Mouse (Mus musculus) CD4-positive, CD25-positive, alpha-beta regulatory T cell, adult 2 months (primary cell): ENCODE measurements at regions not wholly inside any gene's neighbourhood (a gene's known extent, or its start where the extent isn't known, plus 50 kb on each side); places are given as distances from the start of the nearest gene placed in this dataset.

Experiments used
- DNase-seq: peaks from one replicate; pipeline ENCODE4 v3.0.0-alpha.2; 2012; ENCODE audit warnings: low read depth, low spot score

DNA sequence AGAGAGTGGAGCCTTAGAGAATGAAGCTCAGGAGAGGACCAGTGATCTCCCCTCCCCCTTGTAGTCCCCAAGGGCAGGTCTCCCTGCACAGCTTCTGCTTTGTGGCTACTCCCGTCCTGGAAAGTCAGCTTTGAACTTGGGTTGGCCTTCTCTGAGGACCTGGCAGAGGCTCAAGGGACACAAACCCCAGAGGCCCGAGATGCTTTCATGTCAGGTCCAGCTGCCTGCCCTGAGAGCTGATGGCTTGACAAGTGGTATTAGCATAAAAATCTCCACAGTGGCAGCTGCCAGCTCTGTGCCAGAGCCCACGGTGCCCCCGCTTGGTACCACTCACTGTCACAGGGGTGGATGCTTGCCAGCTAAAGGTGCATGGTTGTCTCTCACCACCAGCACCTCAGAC is 173.8 kb upstream of the Gm4791 start:
- DNase-seq, result no peak

DNA sequence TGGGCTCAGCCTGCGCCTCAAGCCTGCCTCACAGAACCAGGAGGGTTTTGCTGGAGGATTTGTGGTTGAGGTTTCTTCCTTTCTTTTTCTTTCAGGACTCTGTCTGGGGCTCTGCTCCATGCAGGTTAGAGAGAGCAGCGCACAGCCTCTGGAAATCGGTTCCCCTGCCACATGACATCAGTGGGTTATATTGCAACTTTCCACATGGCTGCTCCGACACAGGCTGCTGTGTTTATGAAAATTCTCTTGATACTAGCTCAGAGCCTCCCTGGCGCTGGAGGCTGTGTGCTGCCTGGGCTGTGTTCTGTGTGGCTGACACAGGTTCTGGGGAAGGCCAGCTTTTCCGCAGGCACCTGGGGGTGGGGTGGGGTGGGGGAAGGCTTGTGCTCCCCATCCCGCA is 178.7 kb upstream of the Gm4791 start:
- DNase-seq, result no peak

DNA sequence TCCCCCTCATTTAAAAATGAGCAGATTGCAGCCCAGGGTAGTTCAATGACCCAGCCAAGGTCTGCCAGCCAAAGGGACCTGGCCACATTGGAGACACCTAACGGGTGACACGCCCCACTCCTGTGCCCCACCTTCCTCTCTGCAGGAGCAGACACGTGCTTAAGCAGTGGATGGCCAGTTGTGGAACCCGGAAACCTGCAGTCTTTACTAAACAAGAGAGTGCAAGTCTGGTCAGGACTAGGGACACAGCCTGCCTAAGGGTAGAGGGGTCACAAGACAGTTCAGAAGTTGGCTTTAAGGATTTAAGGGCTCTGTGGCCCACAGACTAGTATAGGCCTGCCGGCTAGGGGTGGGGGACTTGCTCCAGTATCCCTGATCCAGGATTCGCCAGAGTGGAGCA is 179.2 kb upstream of the Gm4791 start:
- DNase-seq, result no peak

DNA sequence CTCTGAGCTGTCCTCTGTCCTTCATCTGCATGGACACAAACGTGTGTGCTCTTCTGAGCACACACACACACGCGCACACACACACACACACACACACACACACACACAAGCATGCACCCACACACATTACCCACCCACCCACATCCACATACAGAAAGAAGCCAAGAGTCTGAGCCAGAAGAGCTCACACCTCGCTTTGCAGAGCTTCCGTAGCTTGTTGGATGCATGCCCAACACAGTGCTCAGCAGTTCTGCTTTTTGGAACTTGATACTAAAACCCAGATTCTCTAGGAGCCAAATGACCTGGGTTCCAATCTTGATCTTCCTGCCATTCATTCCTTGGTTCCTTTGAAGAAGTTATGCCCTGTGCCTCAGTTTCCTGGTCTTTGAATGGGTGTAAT is 182.4 kb upstream of the Gm4791 start:
- DNase-seq, result no peak

DNA sequence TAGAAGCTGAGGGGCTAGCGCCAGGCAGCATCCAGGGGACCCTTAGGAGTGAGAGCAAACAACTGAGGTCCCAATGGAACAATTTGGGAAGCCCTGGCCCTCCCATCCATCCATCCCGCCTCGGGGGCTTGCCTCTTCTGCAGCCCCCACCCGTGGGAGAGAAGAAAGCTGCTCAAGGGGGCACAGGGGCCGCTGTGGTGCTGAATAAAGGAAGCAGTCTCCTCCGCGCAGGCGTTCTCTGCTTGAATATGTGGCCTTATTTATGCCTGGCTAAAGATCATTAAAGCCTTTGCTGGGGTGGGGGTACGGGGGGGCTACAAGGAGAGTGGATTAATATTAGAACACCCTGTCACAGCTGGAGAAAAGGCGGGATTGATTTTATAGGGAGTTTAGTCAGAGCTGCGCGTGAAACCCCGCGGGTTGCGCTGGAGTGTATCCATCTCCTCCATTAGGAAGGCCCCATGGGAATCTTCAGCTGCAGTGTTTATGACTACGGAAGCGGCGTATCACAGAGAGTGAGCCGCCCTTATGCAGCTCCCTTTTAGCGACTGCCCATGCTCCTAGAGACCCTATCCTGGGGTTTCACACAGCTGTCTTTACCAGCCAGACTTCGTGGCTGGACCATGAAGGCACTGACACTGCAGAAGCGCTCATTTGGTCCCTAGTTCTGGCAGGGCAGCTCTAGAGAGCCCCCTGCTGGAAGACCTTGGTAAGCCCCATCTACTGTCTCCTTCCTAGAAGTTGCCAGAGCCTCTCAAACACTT is 183.9 kb upstream of the Gm4791 start:
- DNase-seq, result no peak

DNA sequence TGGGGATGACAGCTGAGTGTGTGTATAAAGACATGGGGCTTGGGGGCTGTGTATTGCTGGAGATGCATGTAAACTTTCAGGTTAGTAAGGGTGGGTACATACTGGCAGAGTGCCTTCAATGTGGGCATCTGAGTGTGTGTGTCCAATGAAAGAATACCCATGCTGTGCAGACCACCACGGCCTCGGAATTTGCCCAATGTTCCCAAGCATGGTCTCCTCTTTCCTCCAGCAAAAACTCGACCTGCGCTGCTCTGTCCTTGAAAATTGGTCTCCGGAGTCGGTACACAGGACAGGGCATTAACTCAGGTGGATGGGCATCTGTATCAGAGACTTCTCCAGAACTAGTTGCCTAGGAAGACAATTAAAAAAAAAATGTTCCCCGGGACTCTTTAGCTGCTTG is 188.3 kb upstream of the Gm4791 start:
- DNase-seq, result no peak

DNA sequence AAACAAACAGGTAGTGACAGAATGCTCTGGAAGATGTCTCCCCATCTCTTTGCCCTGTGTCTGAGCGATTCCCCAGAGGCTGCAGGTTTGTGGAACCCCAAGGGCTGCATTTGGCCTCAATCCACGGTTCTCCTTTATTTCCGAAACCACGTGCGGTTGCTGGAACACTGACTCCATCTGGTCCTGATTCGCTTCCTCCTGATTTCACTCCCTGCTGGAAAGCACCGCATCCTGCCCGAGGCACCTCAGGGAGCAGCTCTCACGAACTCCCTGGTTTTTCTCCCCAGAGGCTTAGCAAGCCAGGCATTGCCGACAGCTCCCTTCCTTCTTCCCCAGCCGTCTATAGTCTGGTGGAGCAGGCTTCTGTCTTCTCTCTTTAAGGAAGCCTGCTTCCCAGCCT is 203.1 kb upstream of the Gm4791 start:
- no peak for DNase-seq

DNA sequence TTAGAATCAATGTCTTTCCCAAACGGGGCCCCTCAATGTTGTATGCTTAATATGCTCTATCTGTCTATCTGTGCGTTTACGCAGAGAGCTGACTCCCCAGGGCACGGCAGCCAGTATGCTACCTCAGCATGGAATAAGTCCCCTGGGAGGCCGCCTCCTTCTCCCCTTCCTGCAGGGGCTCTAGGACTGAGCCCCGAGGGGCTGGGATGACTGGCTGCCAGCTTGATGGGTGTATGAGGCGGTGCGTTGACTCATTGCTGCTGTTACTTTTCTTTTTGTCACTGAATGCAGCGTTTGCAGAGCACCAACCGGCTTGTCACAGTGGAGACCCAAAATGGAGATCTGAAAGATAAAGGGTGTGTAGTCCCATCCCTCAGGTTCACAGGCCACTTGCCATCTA is 209.5 kb upstream of the Gm4791 start:
- no peak for DNase-seq

DNA sequence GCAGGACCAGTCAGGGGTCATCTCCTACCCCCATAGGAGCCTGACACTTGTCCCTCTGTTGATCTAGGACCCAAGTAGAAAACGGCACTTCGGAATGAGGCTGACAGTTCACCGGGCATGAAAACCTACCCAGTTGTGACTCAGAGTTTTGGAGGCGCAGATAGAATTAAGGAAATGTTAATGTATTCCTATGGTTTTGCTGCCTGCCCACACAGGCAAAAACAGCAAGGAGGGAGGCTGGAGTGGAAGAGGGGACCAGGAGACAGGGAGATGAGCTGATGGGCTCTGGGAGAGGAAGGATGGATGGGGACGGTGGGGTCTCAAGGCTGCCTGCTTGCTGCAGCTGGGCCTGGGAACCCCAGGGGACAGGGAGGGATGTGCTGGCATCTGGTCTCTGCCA is 210.1 kb upstream of the Gm4791 start:
- no peak for DNase-seq

DNA sequence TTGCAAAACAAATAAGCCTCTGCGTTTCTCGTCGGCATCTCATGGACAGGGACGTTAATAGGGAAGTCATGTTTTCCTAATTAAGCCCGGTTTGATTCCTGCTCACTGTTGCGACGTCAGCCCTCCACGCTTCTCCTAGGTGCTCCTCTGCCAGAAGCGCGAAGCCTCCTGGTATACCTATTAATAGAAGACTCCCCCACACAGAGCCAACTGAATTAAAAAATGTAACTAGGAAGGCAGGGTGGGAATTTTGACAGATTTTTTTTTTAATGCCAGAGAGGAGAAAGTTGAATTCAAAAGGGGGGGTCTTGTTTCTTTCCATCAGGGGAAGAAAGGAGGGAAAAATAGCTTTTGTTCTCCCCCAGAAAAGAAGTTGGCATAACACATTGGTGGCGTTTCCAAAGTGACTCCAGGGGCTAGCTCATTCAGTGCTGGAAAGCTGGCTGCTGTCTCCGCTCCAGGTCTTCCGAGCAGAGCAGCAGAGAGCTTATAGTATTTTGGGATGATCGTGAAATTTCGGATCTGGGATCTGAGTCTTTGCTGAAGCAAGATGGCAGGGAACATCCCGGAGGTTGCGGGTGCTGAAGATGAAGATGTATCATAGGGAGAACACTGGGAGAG is 214.1 kb upstream of the Gm4791 start:
- no peak for DNase-seq

DNA sequence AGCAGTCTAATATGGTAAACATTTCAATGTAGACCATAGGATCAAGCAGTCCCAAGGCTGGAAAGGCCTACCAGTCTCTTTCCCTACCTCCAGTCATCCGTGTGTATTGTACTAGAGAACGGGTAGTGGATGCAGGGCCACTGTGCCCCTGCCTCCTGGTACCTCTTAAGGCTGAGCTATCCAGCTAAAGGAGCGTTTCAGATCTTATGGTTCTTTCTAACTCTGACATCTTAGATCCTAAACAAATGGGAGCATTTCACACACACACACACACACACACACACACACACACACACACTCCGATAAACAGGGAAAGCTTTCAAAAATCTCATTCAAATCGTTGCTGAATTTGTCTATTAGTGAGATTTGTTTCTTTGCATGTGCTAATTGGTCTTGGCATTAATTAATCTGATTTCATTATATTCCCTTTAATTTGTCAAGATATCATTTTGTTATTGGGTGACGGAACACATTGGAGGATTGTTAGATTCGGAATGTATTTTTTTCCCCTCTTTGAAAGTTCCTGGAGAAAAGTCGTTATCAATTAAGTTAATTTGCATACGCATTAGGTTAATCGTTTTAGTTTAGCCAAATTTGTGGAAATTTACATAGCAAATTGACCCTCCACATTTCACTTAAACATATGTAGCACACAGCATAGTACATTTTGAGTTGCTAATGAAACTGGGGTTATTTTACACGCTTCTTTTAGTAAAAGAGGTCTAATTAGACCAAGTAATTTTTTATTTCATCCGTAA is 214.8 kb upstream of the Gm4791 start:
- DNase-seq, result no peak

DNA sequence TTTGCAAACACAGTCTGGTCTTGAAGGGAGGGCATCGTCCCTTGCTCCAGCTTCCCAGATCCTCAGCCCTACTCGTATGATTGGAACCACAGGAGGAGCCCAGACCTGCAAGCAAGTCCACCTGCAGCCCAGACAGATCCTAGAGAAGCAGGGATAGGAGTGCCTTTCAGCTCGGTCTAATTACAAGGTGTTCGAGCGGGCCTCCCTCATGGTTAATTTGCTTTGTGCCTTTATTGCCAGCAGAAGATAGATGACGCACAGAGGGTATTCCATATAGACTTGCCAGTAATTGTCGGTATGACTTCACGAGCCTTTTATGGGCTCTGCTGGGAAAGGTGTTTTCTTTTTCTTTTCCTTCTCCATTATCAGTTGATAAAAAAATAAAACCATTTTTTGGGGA is 216.9 kb upstream of the Gm4791 start:
- DNase-seq, result no peak

DNA sequence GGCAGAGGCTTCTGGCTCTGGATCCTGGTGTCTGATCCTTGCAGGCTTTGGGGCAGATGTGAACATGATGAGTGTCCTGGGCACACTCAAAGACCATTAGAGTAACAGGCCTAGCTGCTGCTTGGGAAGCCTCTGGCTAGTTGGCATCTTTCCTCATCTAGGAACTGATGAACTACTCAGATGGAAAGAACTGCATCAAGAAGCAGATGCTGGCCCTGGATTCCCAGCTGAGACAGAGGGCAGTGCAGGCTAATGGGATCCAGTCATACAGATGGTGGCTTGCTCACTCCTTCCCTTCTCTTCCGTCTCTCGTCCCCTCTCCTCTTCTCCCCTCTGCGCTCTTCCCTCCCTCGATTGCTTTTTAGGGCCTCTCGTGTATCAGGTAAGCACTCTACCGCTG is 219.8 kb upstream of the Gm4791 start:
- no peak for DNase-seq

DNA sequence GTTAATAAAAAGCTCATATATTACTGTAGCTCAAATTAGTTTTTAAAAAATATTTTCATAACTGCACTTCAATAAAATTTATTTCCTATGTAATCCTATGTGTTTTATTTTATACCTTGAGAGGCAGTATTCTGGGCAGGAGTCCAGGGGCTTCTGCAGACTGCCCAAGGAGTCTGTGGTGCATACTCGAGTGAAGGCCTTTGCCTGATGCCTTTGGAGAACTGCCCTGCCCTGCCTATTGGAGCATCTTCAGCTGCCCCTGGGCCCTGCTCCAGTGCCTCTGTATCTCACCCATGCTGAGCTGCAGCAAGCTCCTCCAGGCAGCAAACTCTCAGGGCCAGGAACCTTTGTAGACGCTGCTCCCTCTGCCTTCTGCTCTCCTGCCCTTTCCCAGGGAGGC is 223.7 kb upstream of the Gm4791 start:
- no peak for DNase-seq

DNA sequence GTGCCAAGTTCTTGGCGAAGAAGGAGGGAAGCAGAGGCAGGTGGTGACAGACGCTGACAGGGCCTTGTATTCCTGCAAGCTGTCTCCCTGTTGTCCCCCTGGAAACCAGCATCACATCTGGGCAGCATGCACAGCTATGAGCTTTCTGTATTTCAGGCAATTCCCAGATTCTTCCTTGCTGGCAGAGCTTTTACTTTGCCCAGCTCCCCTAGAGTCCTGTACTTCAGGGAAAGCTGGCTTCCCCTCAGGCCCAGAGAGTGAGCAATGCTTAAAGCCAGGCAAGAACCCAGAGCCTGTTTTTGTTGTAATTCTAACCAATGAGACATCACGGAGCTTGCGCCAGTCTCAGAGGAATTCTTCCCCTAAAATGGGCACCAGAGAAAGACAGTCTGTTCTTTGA is 238.3 kb upstream of the Gm4791 start:
- no peak for DNase-seq

DNA sequence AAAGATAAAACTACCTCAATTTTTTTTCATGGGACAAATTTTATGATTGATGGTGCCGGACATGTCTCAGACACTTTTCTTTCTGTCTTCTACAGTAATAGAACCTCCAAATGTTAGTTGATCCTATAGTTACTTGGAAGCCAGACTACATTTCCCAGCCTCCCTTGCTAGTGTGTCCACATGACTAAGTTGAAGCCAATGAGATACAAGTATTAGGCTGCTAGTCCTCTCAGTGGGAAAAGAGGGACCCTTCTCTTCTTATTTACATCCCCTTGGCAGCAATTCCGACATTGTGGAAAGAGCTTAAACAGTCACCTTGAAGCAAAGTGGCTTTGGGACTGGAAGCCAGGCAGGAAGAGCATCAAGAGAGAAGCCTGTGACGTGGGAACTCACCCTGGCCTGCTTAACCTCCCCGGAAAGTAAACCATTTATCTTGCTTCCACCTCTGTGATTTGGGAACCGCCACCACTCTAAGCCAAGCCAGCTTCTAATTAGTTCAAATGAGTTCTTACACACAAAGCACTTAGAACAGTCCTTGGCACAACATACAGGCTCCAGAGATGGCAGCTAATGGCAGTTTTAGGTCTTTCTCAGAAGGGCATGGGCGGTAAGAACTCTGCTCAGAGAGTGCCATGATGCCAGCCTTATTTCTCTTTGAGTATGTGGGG is 241.4 kb upstream of the Gm4791 start:
- DNase-seq, result no peak

DNA sequence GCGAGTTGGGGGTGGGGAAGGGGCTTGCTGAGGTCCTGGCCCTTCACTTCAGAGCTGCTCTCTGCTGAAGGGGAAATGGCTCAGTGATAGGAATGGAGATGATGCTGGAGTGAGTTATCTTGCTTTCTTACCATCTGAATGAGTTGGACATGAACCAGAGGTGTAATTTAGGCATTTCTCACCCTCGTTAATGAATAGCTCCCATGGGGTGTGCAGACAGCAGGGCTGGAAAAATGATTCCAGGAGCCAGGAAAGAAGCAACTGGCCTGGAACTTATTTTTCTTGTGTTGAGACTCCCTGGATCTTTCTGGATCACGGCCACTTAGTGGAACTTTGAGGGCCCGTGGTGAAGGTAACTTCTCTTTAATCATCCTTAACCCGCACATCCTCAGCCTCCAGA is 246.6 kb upstream of the Gm4791 start:
- no peak for DNase-seq

DNA sequence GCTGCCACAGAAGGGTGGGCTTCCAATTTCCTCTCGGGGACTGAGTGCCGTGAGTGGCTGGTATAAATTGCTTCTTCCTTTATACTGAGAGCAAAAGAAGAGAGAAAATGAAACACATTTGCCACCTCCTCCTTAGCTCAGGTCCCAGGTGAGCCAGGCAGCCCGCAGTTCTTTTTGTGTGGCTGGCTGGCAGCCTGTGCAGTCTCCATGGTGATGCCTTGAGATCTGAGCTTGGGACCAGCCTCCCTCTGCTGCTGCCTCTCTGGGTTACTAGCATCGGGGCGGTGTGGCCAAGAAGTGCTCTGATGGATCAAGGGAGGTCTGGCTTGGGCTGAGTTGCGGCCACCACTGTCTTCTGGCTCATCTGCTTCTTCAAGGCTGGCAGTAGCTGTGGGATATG is 249.1 kb upstream of the Gm4791 start:
- no peak for DNase-seq

DNA sequence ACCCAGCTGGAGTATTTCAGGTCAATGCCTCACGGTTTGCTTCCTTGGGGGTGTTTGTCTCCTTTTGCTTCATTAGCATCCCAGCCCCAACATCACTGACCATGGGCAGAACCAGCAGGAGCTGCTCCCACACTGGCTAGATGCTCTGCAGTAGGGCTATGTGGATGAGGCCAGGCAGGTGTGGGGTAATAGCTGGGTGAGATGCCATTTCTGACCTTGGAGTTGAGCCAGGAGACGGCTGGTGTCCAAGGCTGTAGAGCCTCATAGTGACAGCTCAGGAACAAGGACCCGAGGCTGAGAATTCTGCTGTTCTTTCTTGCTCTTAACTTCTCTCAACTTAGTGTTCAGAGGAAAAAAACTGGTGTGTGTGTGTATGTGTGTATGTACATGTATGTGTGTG is 252.3 kb upstream of the Gm4791 start:
- DNase-seq, result no peak

DNA sequence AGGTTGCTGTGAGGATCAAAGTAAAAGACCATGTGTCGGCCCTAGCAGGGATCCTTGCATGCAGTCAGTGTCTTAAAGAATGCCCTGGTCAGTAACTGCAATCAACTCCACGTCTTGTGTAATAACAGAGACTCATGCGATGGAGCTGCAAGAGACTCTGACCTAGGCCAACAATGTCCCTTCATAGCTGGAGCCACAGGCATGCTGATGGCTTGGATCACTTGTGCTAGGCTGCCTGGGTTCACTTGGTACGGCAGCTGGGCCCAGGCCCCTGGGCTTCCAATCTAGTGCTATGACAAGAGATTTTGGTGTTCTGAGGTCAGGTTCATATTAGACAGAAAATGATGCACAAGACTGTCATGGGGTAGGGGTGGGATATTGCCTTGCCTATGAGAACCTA is 258.0 kb upstream of the Gm4791 start:
- no peak for DNase-seq

DNA sequence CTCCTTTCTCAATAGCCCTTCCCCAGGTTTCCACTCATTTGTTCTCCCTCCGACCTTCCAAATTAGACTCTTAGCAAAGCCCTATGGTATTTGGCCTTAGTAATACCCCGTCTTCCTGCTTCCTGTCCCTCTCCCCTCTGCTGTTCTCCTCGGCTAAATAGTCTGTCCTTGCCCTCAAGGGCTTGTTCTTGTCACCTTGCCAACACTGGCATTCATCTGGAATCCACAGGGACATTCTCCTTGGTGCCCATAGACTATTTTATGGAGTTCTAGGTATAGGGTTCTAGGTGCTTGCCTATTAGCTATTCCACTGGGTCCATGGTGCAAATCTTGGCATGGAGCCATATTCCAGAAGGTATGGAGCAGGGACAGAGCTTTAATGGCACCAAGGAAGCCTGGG is 259.2 kb upstream of the Gm4791 start:
- no peak for DNase-seq

DNA sequence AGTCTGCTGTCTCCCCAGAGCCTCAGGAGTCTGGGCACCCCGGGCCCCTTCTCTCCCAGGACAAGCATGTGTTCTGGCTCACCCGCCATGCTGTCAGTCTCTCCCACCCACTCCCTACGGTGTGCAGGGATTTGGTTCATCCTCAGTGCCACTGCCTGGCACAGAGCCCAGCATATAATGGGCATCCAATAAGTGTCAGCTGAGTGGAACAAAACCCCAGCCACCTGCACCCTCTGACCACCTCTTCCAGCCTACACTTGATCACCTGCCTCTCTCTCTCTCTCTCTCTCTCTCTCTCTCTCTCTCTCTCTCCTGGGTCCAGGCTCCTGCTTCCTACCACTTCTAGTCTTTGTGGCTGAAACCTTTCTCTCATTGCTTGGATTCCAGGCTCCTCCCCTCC is 259.9 kb upstream of the Gm4791 start:
- DNase-seq, result no peak

DNA sequence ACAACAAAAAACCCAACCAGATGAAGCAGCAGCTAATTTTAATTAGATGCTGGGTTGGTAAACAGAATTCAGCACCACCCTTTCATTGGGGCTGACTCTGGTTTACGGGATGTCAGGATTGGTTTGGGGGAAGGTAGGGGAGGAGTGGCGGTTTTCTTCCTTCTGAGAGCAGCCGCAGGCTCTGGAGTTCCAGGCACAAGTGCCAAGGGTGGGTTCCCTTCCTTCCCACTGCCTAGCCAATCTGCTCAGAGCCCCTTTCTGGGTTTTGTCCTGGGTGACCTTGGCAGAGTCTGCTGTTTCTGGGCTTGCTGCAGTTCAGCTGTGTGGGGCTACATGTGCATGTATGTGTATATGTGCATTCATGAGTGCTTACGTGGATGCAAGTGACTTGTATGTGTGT is 260.5 kb upstream of the Gm4791 start:
- no peak for DNase-seq
